ENCODE assay signal across 31 mouse cellular contexts in genomic region chr13:113212401-113212800, GRCm38 (mm10). TPM values are rescaled to one million over a fixed set of nuclear protein-coding genes. Genes with fewer than 3 reads are reported as not detected.
DNase-seq lines count a peak whose midpoint lies in the region; ATAC-seq and TF ChIP-seq lines count a peak whose summit lies in the region.
"Had no signal": no experiment of that assay in that cellular context is flagged by ENCODE, and none has a peak within 500 bp of the region (broad histone marks: within the 10 kb centered on the region; RNA-seq: fewer than 3 reads in every experiment).

No protein-coding gene starts in this region.

- no peaks in the 10 kb centered on the region for H3K36me3 ChIP-seq in liver, embryonic 11.5 days (ENCODE audit: control insufficient read depth, insufficient read depth, low read length)
- no peaks in the 10 kb centered on the region for H3K36me3 ChIP-seq in liver, embryonic 12.5 days
- no peaks in the 10 kb centered on the region for H3K36me3 ChIP-seq in liver, postnatal 0 days (replicated peaks; ENCODE audit: insufficient read depth, low read length)
- H3K36me3 ChIP-seq: embryonic facial prominence, embryonic 10.5 days; embryonic facial prominence, embryonic 15.5 days; forebrain, embryonic 12.5 days; hindbrain, embryonic 12.5 days; limb, embryonic 12.5 days; neural tube, embryonic 15.5 days had no signal

- no peak for TF ChIP-seq CTCF in liver, postnatal 0 days (IDR thresholded peaks at IDR 0.05; ENCODE audit: low read depth)
- TF ChIP-seq CTCF in cerebellum, adult 2 months (IDR thresholded peaks at IDR 0.05; ENCODE audit: borderline replicate concordance, insufficient read depth, low read depth, low read length) = no peak

- ATAC-seq in liver, embryonic 11.5 days (replicated peaks; ENCODE audit: low FRiP score) = peak; percentile 84
- peak; percentile 85 for ATAC-seq in liver, embryonic 12.5 days
- ATAC-seq in liver, postnatal 0 days = peak; percentile 44; the same call in 1 of the 2 replicates
- ATAC-seq: forebrain, postnatal 0 days; hindbrain, postnatal 0 days; intestine, embryonic 16.5 days; lung, postnatal 0 days had no signal

- no peaks in the 10 kb centered on the region for H3K9me3 ChIP-seq in liver, embryonic 11.5 days (ENCODE audit: control insufficient read depth, low read length)
- no peaks in the 10 kb centered on the region for H3K9me3 ChIP-seq in liver, embryonic 12.5 days (replicated peaks)
- H3K9me3 ChIP-seq in liver, postnatal 0 days (ENCODE audit: low read length) = no peaks in the 10 kb centered on the region
- H3K9me3 ChIP-seq: embryonic facial prominence, embryonic 10.5 days; embryonic facial prominence, embryonic 15.5 days; forebrain, embryonic 12.5 days; hindbrain, embryonic 12.5 days; limb, embryonic 12.5 days; neural tube, embryonic 15.5 days had no signal

- DNase-seq in liver, embryonic 11.5 days (ENCODE audit: low spot score) = no peak
- no peak for DNase-seq in liver
- DNase-seq in liver, postnatal 0 days = no peak
- no peak for DNase-seq in ovary, postnatal 14 days (ENCODE audit: low spot score)
- no peak for DNase-seq in cerebellum, adult 2 months
- DNase-seq in urinary bladder, postnatal 14 days (ENCODE audit: low spot score) = no peak
- DNase-seq: adrenal gland, adult 8-10 months; cerebellum, adult 9-11 months; forebrain, postnatal 0 days; heart, postnatal 36 days; kidney, adult 9 months; kidney, postnatal 14 days; layer of hippocampus, adult 9-11 months; lung, adult 18-20 months; lung, postnatal 4 days; midbrain, embryonic 14.5 days; right cerebral cortex, postnatal 25 days; thymus, adult 18-20 months; thymus, postnatal 25 days had no signal

- H3K27me3 ChIP-seq in liver, embryonic 11.5 days (replicated peaks; ENCODE audit: control insufficient read depth, insufficient read depth, low read length) = peaks cover 10% of the 10 kb centered on the region
- peaks cover 13% of the 10 kb centered on the region for H3K27me3 ChIP-seq in liver, embryonic 12.5 days (replicated peaks)
- H3K27me3 ChIP-seq in liver, postnatal 0 days (ENCODE audit: insufficient read depth, low read length) = peaks cover 4% of the 10 kb centered on the region; the same call in 1 of the 2 replicates
- no peaks in the 10 kb centered on the region for H3K27me3 ChIP-seq in cerebellum, adult 2 months (ENCODE audit: control insufficient read depth, insufficient read depth, low read length)

- H3K4me2 ChIP-seq in liver, embryonic 11.5 days = no peak overlapping the region
- no peak overlapping the region for H3K4me2 ChIP-seq in liver, embryonic 12.5 days
- H3K4me2 ChIP-seq in liver, postnatal 0 days (ENCODE audit: low read depth, low read length) = no peak overlapping the region
- H3K4me2 ChIP-seq: embryonic facial prominence, embryonic 15.5 days; forebrain, embryonic 12.5 days; hindbrain, embryonic 12.5 days; neural tube, embryonic 15.5 days had no signal

- H3K4me3 ChIP-seq in liver, embryonic 11.5 days (ENCODE audit: low read depth, low read length) = no peak overlapping the region
- H3K4me3 ChIP-seq in liver, embryonic 12.5 days = no peak overlapping the region
- H3K4me3 ChIP-seq in liver, postnatal 0 days (ENCODE audit: low read depth, low read length) = no peak overlapping the region
- H3K4me3 ChIP-seq in cerebellum, adult 2 months (replicated peaks; ENCODE audit: insufficient read depth, low read depth, low read length) = no peak overlapping the region
- H3K4me3 ChIP-seq: embryonic facial prominence, embryonic 10.5 days; embryonic facial prominence, embryonic 15.5 days; forebrain, embryonic 12.5 days; hindbrain, embryonic 12.5 days; limb, embryonic 12.5 days; neural tube, embryonic 15.5 days had no signal

- no peak overlapping the region for H3K27ac ChIP-seq in liver, embryonic 11.5 days (ENCODE audit: low read depth, low read length)
- no peak overlapping the region for H3K27ac ChIP-seq in liver, embryonic 12.5 days
- H3K27ac ChIP-seq in liver, postnatal 0 days (ENCODE audit: low read depth) = no peak overlapping the region
- H3K27ac ChIP-seq in cerebellum, adult 2 months (ENCODE audit: insufficient read depth, low read length) = no peak overlapping the region
- H3K27ac ChIP-seq: embryonic facial prominence, embryonic 10.5 days; embryonic facial prominence, embryonic 15.5 days; forebrain, embryonic 12.5 days; hindbrain, embryonic 12.5 days; hindbrain, postnatal 0 days; limb, embryonic 12.5 days; neural tube, embryonic 15.5 days had no signal

- TF ChIP-seq POLR2A in cerebellum, adult 2 months (IDR thresholded peaks at IDR 0.05; ENCODE audit: borderline replicate concordance, insufficient read depth, low read length) = no peak

- WGBS in liver, embryonic 11.5 days = 24% methylated on average over 3 of the region's 3 CpGs
- WGBS in liver, embryonic 12.5 days (ENCODE audit: insufficient replicate concordance) = 14% methylated on average over 3 of the region's 3 CpGs
- 29% methylated on average over 3 of the region's 3 CpGs for WGBS in liver, postnatal 0 days (ENCODE audit: insufficient replicate concordance)
- WGBS in cerebellum, adult 2 months = 72% methylated on average over 3 of the region's 3 CpGs

- peaks cover 2% of the 10 kb centered on the region; the same call in 1 of the 2 replicates for H3K4me1 ChIP-seq in liver, embryonic 11.5 days (replicated peaks; ENCODE audit: control insufficient read depth, insufficient read depth, low read length)
- H3K4me1 ChIP-seq in liver, embryonic 12.5 days = peaks cover 21% of the 10 kb centered on the region; the same call in 1 of the 2 replicates
- H3K4me1 ChIP-seq in liver, postnatal 0 days (ENCODE audit: insufficient read depth) = no peaks in the 10 kb centered on the region
- no peaks in the 10 kb centered on the region for H3K4me1 ChIP-seq in cerebellum, adult 2 months (ENCODE audit: control insufficient read depth, insufficient read depth, low read length)
- H3K4me1 ChIP-seq: forebrain, embryonic 12.5 days had no signal

- H3K9ac ChIP-seq in liver, embryonic 11.5 days (ENCODE audit: low read depth, low read length) = no peak overlapping the region
- H3K9ac ChIP-seq in liver, embryonic 12.5 days = no peak overlapping the region
- H3K9ac ChIP-seq in liver, postnatal 0 days (replicated peaks) = no peak overlapping the region
- H3K9ac ChIP-seq: embryonic facial prominence, embryonic 15.5 days; forebrain, embryonic 12.5 days; forebrain, postnatal 0 days; hindbrain, embryonic 12.5 days; limb, embryonic 12.5 days; neural tube, embryonic 15.5 days had no signal

- peak; percentile 17; the same call in 1 of the 2 replicates for TF ChIP-seq EP300 in liver, postnatal 0 days (IDR thresholded peaks at IDR 0.05; ENCODE audit: low read depth)

RNA-seq across cellular contexts. Expression of gene Esm1, which starts 2.9 kb away (rescaled TPM):
- polyA plus RNA-seq in liver, embryonic 11.5 days (2014; fragmentation: Nextera tagmentation; extraction: Ambion mirVana) = 3.3 and 3.7 TPM in 2 replicates
- polyA plus RNA-seq in liver, embryonic 12.5 days (2016; fragmentation: Nextera tagmentation; extraction: Ambion mirVana) = 1.6 and 1.8 TPM in 2 replicates
- polyA plus RNA-seq in liver, postnatal 0 days (2015; fragmentation: Nextera tagmentation; extraction: Ambion mirVana) = 0.90 and 1.2 TPM in 2 replicates
- polyA plus RNA-seq in cerebellum, adult 2 months (2012; rRNA removed) = 0.07 and 0.14 TPM in 2 replicates

RNA-seq across cellular contexts. Expression of gene Gzmk, which starts 13.3 kb away (rescaled TPM):
- polyA plus RNA-seq in liver, embryonic 11.5 days (2014; fragmentation: Nextera tagmentation; extraction: Ambion mirVana) = not detected in 2 replicates
- polyA plus RNA-seq in liver, embryonic 12.5 days (2016; fragmentation: Nextera tagmentation; extraction: Ambion mirVana) = not detected in 2 replicates
- polyA plus RNA-seq in liver, postnatal 0 days (2015; fragmentation: Nextera tagmentation; extraction: Ambion mirVana) = not detected in 2 replicates
- not detected in 2 replicates for polyA plus RNA-seq in cerebellum, adult 2 months (2012; rRNA removed)
- polyA plus RNA-seq: embryonic facial prominence, embryonic 10.5 days; embryonic facial prominence, embryonic 15.5 days; forebrain, embryonic 12.5 days; forebrain, postnatal 0 days; heart, embryonic 14.5 days; hindbrain, embryonic 12.5 days; hindbrain, postnatal 0 days; intestine, embryonic 16.5 days; limb, embryonic 12.5 days; lung, postnatal 0 days; midbrain, embryonic 14.5 days; neural tube, embryonic 15.5 days; stomach, embryonic 16.5 days had no signal
